Mouse (Mus musculus) liver, adult 2 months (tissue): Measurements from ENCODE around the gene Tanc1.

Experiments
- CTCF ChIP-seq: fragments of 200-500 bp; IDR thresholded peaks from 2 replicates; pipeline ENCODE4 v1.5.1; 2011; ENCODE audit warnings: low read depth, low read length, control low read depth
- POLR2A ChIP-seq: fragments of 200-500 bp; IDR thresholded peaks from 2 replicates; pipeline ENCODE4 v1.6.1; 2011; ENCODE audit warnings: low read length, control low read depth; ENCODE audit not compliant: insufficient read depth; ENCODE audit errors: extremely low read depth

DNA sequence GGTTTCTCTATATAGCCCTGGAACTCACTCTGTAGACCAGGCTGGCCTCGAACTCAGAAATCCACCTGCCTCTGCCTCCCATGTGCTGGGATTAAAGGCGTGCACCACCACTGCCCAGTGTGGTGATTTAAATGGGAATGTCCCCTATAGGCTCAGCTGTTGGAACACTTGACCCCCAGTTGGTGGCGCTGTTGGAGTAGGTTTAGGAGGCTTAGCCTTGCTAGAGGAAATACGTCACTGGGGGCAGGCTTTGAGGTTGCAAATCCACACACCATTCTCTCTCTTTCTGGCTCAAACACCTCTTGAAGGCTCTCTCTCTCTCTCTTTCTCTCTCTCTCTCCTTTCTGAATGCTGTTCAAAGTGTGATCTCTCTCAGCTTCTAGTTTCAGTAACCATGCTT lies 46.9 kb upstream of the Tanc1 start:
- TF ChIP-seq CTCF (no peak), POLR2A (no peak)
